Mouse (Mus musculus): ENCODE measurements at regions not wholly inside any gene's neighbourhood (a gene's known extent, or its start where the extent isn't known, plus 50 kb on each side); places are given as distances from the start of the nearest gene placed in this dataset.

DNA sequence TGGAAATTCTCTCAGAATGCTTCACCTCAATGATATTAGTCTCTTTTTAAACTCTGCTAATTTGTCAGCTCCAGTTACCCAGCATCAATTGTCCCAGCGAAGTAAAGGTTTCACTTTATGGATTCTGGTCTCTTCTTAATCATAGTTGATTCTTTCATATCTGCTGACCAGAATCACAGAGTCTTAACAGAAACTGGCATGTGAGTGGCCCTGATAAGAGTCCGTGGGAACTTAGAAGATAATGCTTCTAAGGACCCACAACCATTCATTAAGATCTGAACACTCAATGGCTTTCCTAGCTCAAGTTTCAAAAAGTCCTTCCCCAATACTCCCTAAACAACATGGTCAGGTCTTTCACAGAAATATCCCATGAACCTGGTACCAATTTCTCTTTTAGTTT, 126.7 kb downstream of the Nab1 start:
- peaks cover 3% of the 10 kb centered on the region; the same call in 1 of the 2 replicates for H3K27me3 ChIP-seq (ENCODE audit: insufficient read depth, low read length)
- TF ChIP-seq CTCF (IDR thresholded peaks at IDR 0.05; ENCODE audit: low read depth, low read length), result no peak
- TF ChIP-seq GATA1 (IDR thresholded peaks at IDR 0.05; ENCODE audit: borderline replicate concordance, low read length), result no peak
- no peak for TF ChIP-seq GATA2 (IDR thresholded peaks at IDR 0.05; ENCODE audit: borderline replicate concordance, low read depth, low read length)
- no peak for TF ChIP-seq POLR2AphosphoS5 (IDR thresholded peaks at IDR 0.05; ENCODE audit: insufficient replicate concordance, low read depth, low read length)
- no peak for TF ChIP-seq TAL1 (conservative IDR thresholded peaks at IDR 0.05; ENCODE audit: low read depth, low read length)
- no peak overlapping the region for H3K4me3 ChIP-seq (ENCODE audit: low read depth, low read length)
- peaks cover 34% of the 10 kb centered on the region for H3K4me1 ChIP-seq (ENCODE audit: insufficient read depth, low read depth, low read length)
- ATAC-seq (ENCODE audit: extremely low read depth, insufficient number of reproducible peaks, low FRiP score, poor library complexity, severe bottlenecking) (peak; percentile 52), DNase-seq (ENCODE audit: low spot score) (no peak)
- H3K9me3 ChIP-seq (replicated peaks), result no peaks in the 10 kb centered on the region
- H3K36me3 ChIP-seq (replicated peaks), result no peaks in the 10 kb centered on the region

GRCm38 (mm10) chr1:52366386-52366785, 133.4 kb upstream of the Gls start:
- TF ChIP-seq POLR2AphosphoS5 (IDR thresholded peaks at IDR 0.05; ENCODE audit: insufficient replicate concordance, low read depth, low read length) (no peak), CTCF (IDR thresholded peaks at IDR 0.05; ENCODE audit: low read depth, low read length) (no peak), GATA2 (IDR thresholded peaks at IDR 0.05; ENCODE audit: borderline replicate concordance, low read depth, low read length) (no peak), GATA1 (IDR thresholded peaks at IDR 0.05; ENCODE audit: borderline replicate concordance, low read length) (no peak), TAL1 (conservative IDR thresholded peaks at IDR 0.05; ENCODE audit: low read depth, low read length) (no peak)
- no peak overlapping the region for H3K4me3 ChIP-seq (ENCODE audit: low read depth, low read length)
- H3K4me1 ChIP-seq (ENCODE audit: insufficient read depth, low read depth, low read length), result no peaks in the 10 kb centered on the region; the same call in 1 of the 2 replicates
- H3K9me3 ChIP-seq (replicated peaks), result no peaks in the 10 kb centered on the region
- peaks cover 15% of the 10 kb centered on the region for H3K27me3 ChIP-seq (ENCODE audit: insufficient read depth, low read length)
- DNase-seq (ENCODE audit: low spot score) (no peak), ATAC-seq (ENCODE audit: extremely low read depth, insufficient number of reproducible peaks, low FRiP score, poor library complexity, severe bottlenecking) (no peak)
- H3K36me3 ChIP-seq (replicated peaks), result no peaks in the 10 kb centered on the region

GRCm38 (mm10) chr1:52363625-52364024, 130.6 kb upstream of the Gls start:
- no peak overlapping the region for H3K4me3 ChIP-seq (ENCODE audit: low read depth, low read length)
- H3K9me3 ChIP-seq (replicated peaks), result no peaks in the 10 kb centered on the region
- no peaks in the 10 kb centered on the region for H3K36me3 ChIP-seq (replicated peaks)
- no peak for ATAC-seq (ENCODE audit: extremely low read depth, insufficient number of reproducible peaks, low FRiP score, poor library complexity, severe bottlenecking)
- no peaks in the 10 kb centered on the region; the same call in 1 of the 2 replicates for H3K4me1 ChIP-seq (ENCODE audit: insufficient read depth, low read depth, low read length)
- H3K27me3 ChIP-seq (ENCODE audit: insufficient read depth, low read length), result peaks cover 15% of the 10 kb centered on the region
- no peak for DNase-seq (ENCODE audit: low spot score)
- TF ChIP-seq GATA2 (IDR thresholded peaks at IDR 0.05; ENCODE audit: borderline replicate concordance, low read depth, low read length) (no peak), GATA1 (IDR thresholded peaks at IDR 0.05; ENCODE audit: borderline replicate concordance, low read length) (no peak), POLR2AphosphoS5 (IDR thresholded peaks at IDR 0.05; ENCODE audit: insufficient replicate concordance, low read depth, low read length) (no peak), TAL1 (conservative IDR thresholded peaks at IDR 0.05; ENCODE audit: low read depth, low read length) (no peak), CTCF (IDR thresholded peaks at IDR 0.05; ENCODE audit: low read depth, low read length) (no peak)

- ATAC-seq (ENCODE audit: extremely low read depth, insufficient number of reproducible peaks, low FRiP score, poor library complexity, severe bottlenecking) (no peak), DNase-seq (ENCODE audit: low spot score) (no peak)
- Histone ChIP-seq H3K4me1 (ENCODE audit: insufficient read depth, low read depth, low read length) (no peaks in the 10 kb centered on the region; the same call in 1 of the 2 replicates), H3K36me3 (replicated peaks) (no peaks in the 10 kb centered on the region), H3K27me3 (ENCODE audit: insufficient read depth, low read length) (peaks cover 15% of the 10 kb centered on the region), H3K9me3 (replicated peaks) (no peaks in the 10 kb centered on the region), H3K4me3 (ENCODE audit: low read depth, low read length) (no peak overlapping the region)
- TF ChIP-seq CTCF (IDR thresholded peaks at IDR 0.05; ENCODE audit: low read depth, low read length) (no peak), TAL1 (conservative IDR thresholded peaks at IDR 0.05; ENCODE audit: low read depth, low read length) (no peak), GATA1 (IDR thresholded peaks at IDR 0.05; ENCODE audit: borderline replicate concordance, low read length) (no peak), GATA2 (IDR thresholded peaks at IDR 0.05; ENCODE audit: borderline replicate concordance, low read depth, low read length) (no peak), POLR2AphosphoS5 (IDR thresholded peaks at IDR 0.05; ENCODE audit: insufficient replicate concordance, low read depth, low read length) (no peak)
These were observed 129.9 kb upstream of the Gls start for GRCm38 (mm10) chr1:52362976-52363375.

- TF ChIP-seq POLR2AphosphoS5 (IDR thresholded peaks at IDR 0.05; ENCODE audit: insufficient replicate concordance, low read depth, low read length), result no peak
- TF ChIP-seq GATA1 (IDR thresholded peaks at IDR 0.05; ENCODE audit: borderline replicate concordance, low read length), result no peak
- TF ChIP-seq TAL1 (conservative IDR thresholded peaks at IDR 0.05; ENCODE audit: low read depth, low read length), result no peak
- TF ChIP-seq GATA2 (IDR thresholded peaks at IDR 0.05; ENCODE audit: borderline replicate concordance, low read depth, low read length), result no peak
- ATAC-seq (ENCODE audit: extremely low read depth, insufficient number of reproducible peaks, low FRiP score, poor library complexity, severe bottlenecking), result no peak
- no peak for DNase-seq (ENCODE audit: low spot score)
These were observed 121.1 kb upstream of the Gls start for GRCm38 (mm10) chr1:52354041-52354582.

DNA sequence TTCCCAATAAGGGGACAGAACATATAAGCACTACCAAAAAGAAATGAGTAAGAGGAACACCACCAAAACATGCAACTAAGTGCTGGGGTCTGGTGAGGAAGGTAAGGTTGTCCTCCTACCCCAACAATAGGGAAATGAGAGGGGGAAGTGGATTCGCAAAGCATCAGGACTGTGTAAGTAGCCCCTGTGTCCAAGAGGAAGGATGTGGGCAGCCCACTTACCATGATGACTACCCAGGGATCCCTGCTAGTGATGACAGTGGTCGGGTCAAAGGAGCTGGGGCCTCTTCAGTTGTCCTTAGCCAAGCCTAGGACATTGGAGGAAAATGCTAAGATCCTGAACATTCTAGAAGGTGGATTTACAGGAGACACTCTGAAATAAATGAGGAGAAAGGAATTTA, 109.1 kb upstream of the Gls start:
- DNase-seq (ENCODE audit: low spot score) (no peak), ATAC-seq (ENCODE audit: extremely low read depth, insufficient number of reproducible peaks, low FRiP score, poor library complexity, severe bottlenecking) (no peak; the same call in 1 of the 2 replicates)
- no peaks in the 10 kb centered on the region for H3K4me1 ChIP-seq (ENCODE audit: insufficient read depth, low read depth, low read length)
- no peak overlapping the region for H3K4me3 ChIP-seq (ENCODE audit: low read depth, low read length)
- H3K36me3 ChIP-seq (replicated peaks), result no peaks in the 10 kb centered on the region
- no peaks in the 10 kb centered on the region for H3K9me3 ChIP-seq (replicated peaks)
- H3K27me3 ChIP-seq (ENCODE audit: insufficient read depth, low read length), result peaks cover 20% of the 10 kb centered on the region
- no peak for TF ChIP-seq CTCF (IDR thresholded peaks at IDR 0.05; ENCODE audit: low read depth, low read length)
- TF ChIP-seq GATA1 (IDR thresholded peaks at IDR 0.05; ENCODE audit: borderline replicate concordance, low read length), result no peak
- TF ChIP-seq GATA2 (IDR thresholded peaks at IDR 0.05; ENCODE audit: borderline replicate concordance, low read depth, low read length), result no peak
- TF ChIP-seq POLR2AphosphoS5 (IDR thresholded peaks at IDR 0.05; ENCODE audit: insufficient replicate concordance, low read depth, low read length), result no peak
- no peak for TF ChIP-seq TAL1 (conservative IDR thresholded peaks at IDR 0.05; ENCODE audit: low read depth, low read length)

More at GRCm38 (mm10) chr1:52354041-52354582, 121.1 kb upstream of the Gls start:
- no peak overlapping the region for H3K4me3 ChIP-seq (ENCODE audit: low read depth, low read length)
- H3K36me3 ChIP-seq (replicated peaks), result no peaks in the 10 kb centered on the region
- H3K9me3 ChIP-seq (replicated peaks), result no peaks in the 10 kb centered on the region
- no peaks in the 10 kb centered on the region for H3K4me1 ChIP-seq (ENCODE audit: insufficient read depth, low read depth, low read length)
- no peaks in the 10 kb centered on the region for H3K27me3 ChIP-seq (ENCODE audit: insufficient read depth, low read length)
